Mouse (Mus musculus) forebrain, embryonic 12.5 days (tissue): ENCODE data around the gene Psg25. TPM values are rescaled to one million over a fixed set of nuclear protein-coding genes. Genes with fewer than 3 reads are reported as not detected.
"Not testable (repeated sequence)": the region's sequence is repeated elsewhere in the genome, so short reads cannot be mapped to it uniquely, and the experiment has no call there.

Experiments
- ATAC-seq: fragments of 200-750 bp; cut with Nextera tagmentation; 2 replicates; pipeline ENCODE4 v1.8.0; 2017; ENCODE audit warnings: moderate TSS enrichment; ENCODE audit not compliant: low FRiP score
- H3K27ac ChIP-seq: fragments of 300-500 bp; sonication (generic); 2 replicates; pipeline ENCODE4 v1.5.1; 2016; ENCODE audit warnings: mild to moderate bottlenecking
- H3K27me3 ChIP-seq: fragments of 300-500 bp; sonication (generic); 2 replicates; pipeline ENCODE4 v1.6.1; 2016; ENCODE audit warnings: mild to moderate bottlenecking
- H3K36me3 ChIP-seq: fragments of 300-500 bp; sonication (generic); replicated peaks from 2 replicates; pipeline ENCODE4 v1.6.1; 2016; ENCODE audit warnings: mild to moderate bottlenecking
- H3K4me1 ChIP-seq: fragments of 300-500 bp; sonication (generic); 2 replicates; pipeline ENCODE4 v1.6.1; 2016
- H3K4me2 ChIP-seq: fragments of 300-500 bp; sonication (generic); 2 replicates; pipeline ENCODE4 v1.6.1; 2016; ENCODE audit warnings: mild to moderate bottlenecking, moderate library complexity
- H3K4me3 ChIP-seq: fragments of 300-500 bp; sonication (generic); replicated peaks from 2 replicates; pipeline ENCODE4 v1.5.1; 2016; ENCODE audit warnings: mild to moderate bottlenecking
- H3K9ac ChIP-seq: fragments of 300-500 bp; sonication (generic); 2 replicates; pipeline ENCODE4 v1.6.1; 2016; ENCODE audit warnings: mild to moderate bottlenecking
- H3K9me3 ChIP-seq: fragments of 300-500 bp; sonication (generic); 2 replicates; pipeline ENCODE4 v1.6.1; 2016
- WGBS: fragments of 180-500 bp; shearing (Covaris S2); methylation state at CpG from one replicate; pipeline ENCODE4 v1.1.7; 2016; 5-methylcytosine and 5-hydroxymethylcytosine counted together
- polyA plus RNA-seq: library from polyadenylated mRNA; unstranded; fragments of >200 nt; fragmentation: Nextera tagmentation; extraction: Ambion mirVana; gene quantifications from 2 replicates; pipeline ENCODE4 v1.2.1, GENCODE M21; 2016

Psg25 gene
- polyA plus RNA-seq = not detected in 2 replicates

GRCm38 (mm10) chr7:18532169-18532568 lies at the start of gene Psg25:
Psg25 (minus strand) TSS chr7:18532269.
- Histone ChIP-seq H3K4me1 (no peaks in the 10 kb centered on the region), H3K27ac (no peak within 1 kb of the TSS), H3K9me3 (no peaks in the 10 kb centered on the region), H3K4me3 (no peak within 1 kb of the TSS), H3K36me3 (no peaks in the 10 kb centered on the region), H3K9ac (no peak within 1 kb of the TSS), H3K4me2 (no peak within 1 kb of the TSS), H3K27me3 (no peaks in the 10 kb centered on the region)
- ATAC-seq = no peak
- WGBS = 85% methylated on average over 1 of the region's 1 CpGs

- no peaks in the 10 kb centered on the region for H3K27me3 ChIP-seq
- H3K9ac ChIP-seq = no peak within 1 kb of the TSS
- 0 out of 2 replicates have a peak, but pooled peaks cover 8% of the 10 kb centered on the region for H3K9me3 ChIP-seq
- no peak within 1 kb of the TSS for H3K27ac ChIP-seq
- no peak for ATAC-seq
- no peaks in the 10 kb centered on the region for H3K4me1 ChIP-seq
- 86% methylated on average over 3 of the region's 3 CpGs for WGBS
- no peaks in the 10 kb centered on the region for H3K36me3 ChIP-seq
- no peak within 1 kb of the TSS for H3K4me2 ChIP-seq
- no peak within 1 kb of the TSS for H3K4me3 ChIP-seq
Observed at GRCm38 (mm10) chr7:18567205-18567604, 35.1 kb upstream of the Psg25 start, which contains the start of gene Psg27. Psg27 (minus strand) TSS chr7:18567305.

DNA sequence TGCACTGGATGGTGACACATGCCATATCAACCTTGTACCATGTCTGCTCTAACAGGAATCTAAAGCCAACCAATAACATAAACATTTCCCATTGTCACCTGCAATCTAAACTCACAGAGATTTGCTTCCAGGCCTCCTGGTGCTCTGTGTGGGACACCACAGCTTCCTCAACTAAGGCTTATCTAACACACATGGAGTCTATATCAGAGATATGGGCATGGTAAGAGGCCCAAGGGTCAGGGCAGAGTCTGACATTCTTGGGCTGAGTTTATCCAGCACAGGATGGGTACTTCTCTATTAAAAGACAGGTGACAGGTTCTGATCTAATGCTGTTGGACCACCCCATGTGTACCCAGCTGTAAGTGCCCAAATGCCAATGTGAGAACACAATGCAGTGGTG lies 27.8 kb upstream of the Psg25 start:
- Histone ChIP-seq H3K27me3 (no peaks in the 10 kb centered on the region), H3K4me3 (no peak overlapping the region), H3K9ac (no peak overlapping the region), H3K9me3 (no peaks in the 10 kb centered on the region), H3K27ac (no peak overlapping the region), H3K4me2 (no peak overlapping the region), H3K36me3 (no peaks in the 10 kb centered on the region), H3K4me1 (no peaks in the 10 kb centered on the region)
- no peak for ATAC-seq

GRCm38 (mm10) chr7:18555751-18556150 lies 23.7 kb upstream of the Psg25 start:
- not testable (repeated sequence) for H3K27ac ChIP-seq, H3K9me3 ChIP-seq, H3K27me3 ChIP-seq, H3K4me2 ChIP-seq, H3K9ac ChIP-seq, H3K4me1 ChIP-seq, H3K4me3 ChIP-seq, ATAC-seq, H3K36me3 ChIP-seq
- WGBS = 83% methylated on average over 3 of the region's 3 CpGs

DNA sequence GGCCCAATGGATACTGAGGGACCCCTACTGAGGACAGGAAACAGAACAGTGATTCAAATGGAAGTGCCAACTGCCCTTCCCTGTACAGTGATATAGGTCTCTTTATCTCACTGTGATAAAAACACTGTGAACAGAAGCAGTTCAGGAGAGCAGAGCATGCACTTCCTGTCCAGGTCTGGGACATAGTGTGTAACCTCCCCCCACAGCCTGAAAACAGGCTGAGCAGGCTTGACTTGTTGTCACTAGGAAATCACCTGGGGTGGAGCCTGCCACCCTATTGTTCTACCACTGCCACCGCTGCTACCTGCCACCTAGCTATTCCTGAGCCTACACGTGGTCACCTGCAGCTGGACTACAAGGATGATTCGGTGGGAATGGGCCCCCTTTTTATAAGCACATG lies 1.4 kb upstream of the Psg25 start:
- Histone ChIP-seq H3K27ac (no peak overlapping the region), H3K4me2 (no peak overlapping the region), H3K4me1 (no peaks in the 10 kb centered on the region), H3K36me3 (no peaks in the 10 kb centered on the region), H3K9me3 (0 out of 2 replicates have a peak, but pooled peaks cover 3% of the 10 kb centered on the region), H3K27me3 (no peaks in the 10 kb centered on the region), H3K4me3 (no peak overlapping the region), H3K9ac (no peak overlapping the region)
- ATAC-seq = no peak
- 57% methylated on average over 3 of the region's 3 CpGs for WGBS

DNA sequence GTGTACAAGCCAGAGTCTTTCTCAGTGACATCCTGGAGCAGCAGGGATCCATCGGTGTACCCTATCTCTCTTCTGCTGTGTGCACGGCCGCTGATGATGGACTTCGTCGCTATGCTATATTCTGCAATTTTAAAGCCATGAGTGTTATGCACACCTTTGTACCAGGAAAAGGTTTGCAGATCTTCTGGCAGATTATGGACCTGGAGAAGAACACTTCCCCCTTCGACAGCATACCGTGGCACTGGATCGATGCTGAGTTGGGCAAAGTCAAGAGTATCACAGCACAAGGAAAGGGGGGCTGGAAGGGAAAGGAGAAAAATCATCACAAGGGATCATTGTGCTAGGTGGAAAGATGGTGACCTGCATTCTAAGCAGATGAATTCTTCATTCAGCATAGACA lies 7.4 kb downstream of the Psg25 start:
- H3K36me3 ChIP-seq = no peaks in the 10 kb centered on the region
- no peaks in the 10 kb centered on the region for H3K4me1 ChIP-seq
- H3K27ac ChIP-seq = no peak overlapping the region
- no peak for ATAC-seq
- H3K4me3 ChIP-seq = no peak overlapping the region
- H3K9me3 ChIP-seq = 0 out of 2 replicates have a peak, but pooled peaks cover 2% of the 10 kb centered on the region
- H3K27me3 ChIP-seq = no peaks in the 10 kb centered on the region
- no peak overlapping the region for H3K9ac ChIP-seq
- no peak overlapping the region for H3K4me2 ChIP-seq
- 92% methylated on average over 8 of the region's 8 CpGs for WGBS

- not testable (repeated sequence) for H3K4me2 ChIP-seq, H3K9ac ChIP-seq, H3K4me3 ChIP-seq, H3K36me3 ChIP-seq, ATAC-seq, H3K27ac ChIP-seq, H3K4me1 ChIP-seq, H3K9me3 ChIP-seq, H3K27me3 ChIP-seq
Observed at GRCm38 (mm10) chr7:18512848-18513247, 19.2 kb downstream of the Psg25 start.

DNA sequence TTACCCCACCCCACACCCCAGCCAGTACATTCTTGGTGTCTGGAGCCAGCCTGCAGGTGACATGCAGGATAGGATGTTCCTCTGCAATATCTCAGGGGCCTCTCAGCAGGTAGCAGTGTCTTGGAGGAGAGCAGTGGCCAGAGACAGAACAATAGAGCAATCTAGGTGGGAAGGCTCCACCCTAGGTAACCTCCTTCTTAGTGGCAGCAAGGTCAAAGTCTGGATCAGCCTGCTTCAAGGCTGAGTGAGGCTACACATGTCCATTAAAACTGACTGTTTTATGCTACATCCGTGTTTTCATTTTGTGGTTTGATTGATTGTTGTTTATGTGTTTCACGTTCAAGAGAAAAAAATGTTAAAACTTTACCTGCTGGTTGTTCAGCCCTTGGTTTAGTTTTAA lies 19.7 kb downstream of the Psg25 start:
- H3K9me3 ChIP-seq, H3K4me3 ChIP-seq, H3K27me3 ChIP-seq, H3K27ac ChIP-seq, H3K4me1 ChIP-seq, H3K9ac ChIP-seq, ATAC-seq, H3K36me3 ChIP-seq, H3K4me2 ChIP-seq: not testable (repeated sequence)
- 66% methylated on average over 2 of the region's 2 CpGs for WGBS

DNA sequence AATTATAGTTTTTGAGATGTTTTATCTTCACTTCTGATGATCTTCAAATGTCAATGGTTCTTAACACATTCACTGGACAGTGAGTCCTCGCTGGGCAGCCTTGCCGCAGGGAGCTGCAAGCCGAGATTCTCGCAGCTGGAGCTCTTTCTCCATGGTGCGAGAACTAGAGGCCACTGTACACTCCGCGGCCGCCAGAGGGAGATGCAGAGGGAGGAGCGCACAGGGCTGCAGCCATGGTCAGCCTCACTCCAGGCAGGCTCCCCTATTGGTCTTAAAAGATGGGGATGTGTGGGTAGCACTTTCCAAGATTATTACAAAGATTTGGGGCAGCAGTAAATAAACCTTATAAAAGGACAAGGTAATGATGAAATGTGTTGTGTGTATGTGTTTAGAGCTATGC lies 20.6 kb downstream of the Psg25 start:
- Histone ChIP-seq H3K4me2 (no peak overlapping the region), H3K36me3 (no peaks in the 10 kb centered on the region), H3K4me3 (no peak overlapping the region), H3K27me3 (no peaks in the 10 kb centered on the region), H3K9me3 (no peaks in the 10 kb centered on the region), H3K4me1 (no peaks in the 10 kb centered on the region), H3K9ac (no peak overlapping the region), H3K27ac (no peak overlapping the region)
- WGBS = 19% methylated on average over 9 of the region's 9 CpGs
- ATAC-seq = no peak

DNA sequence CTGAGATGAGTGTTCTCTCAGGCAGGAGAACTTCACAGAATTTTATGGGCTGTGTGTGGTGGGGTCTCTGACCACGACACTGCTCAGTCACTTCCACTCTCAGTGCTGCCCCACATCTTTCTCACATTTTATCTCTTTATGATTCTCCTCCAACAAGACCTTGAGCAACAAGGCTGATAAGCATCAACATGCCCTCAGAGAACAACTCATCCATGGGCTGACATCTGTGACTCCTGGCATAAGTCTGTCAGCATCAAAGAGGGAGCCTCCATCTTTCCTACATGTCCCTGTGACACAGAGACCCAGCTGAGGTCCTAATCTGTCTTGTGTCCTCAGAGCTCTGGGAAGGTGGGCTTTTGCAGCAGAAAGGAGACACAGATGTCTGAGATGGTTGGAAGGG lies 48.0 kb downstream of the Psg25 start, which contains the start of gene Psg26:
Gene Psg26 (minus strand): TSS at position 101 of the 400 bp plus-strand sequence.
- Histone ChIP-seq H3K4me2 (no peak within 1 kb of the TSS), H3K4me1 (no peaks in the 10 kb centered on the region), H3K9ac (no peak within 1 kb of the TSS), H3K27ac (no peak within 1 kb of the TSS), H3K36me3 (no peaks in the 10 kb centered on the region), H3K27me3 (no peaks in the 10 kb centered on the region), H3K4me3 (no peak within 1 kb of the TSS), H3K9me3 (peaks cover 20% of the 10 kb centered on the region; the same call in 1 of the 2 replicates)
- ATAC-seq = no peak
- WGBS = 77% methylated on average over 1 of the region's 1 CpGs

Other genes starting within 250 kb of the Psg25 start
- not detected in 2 replicates for gene Psg18, start 177.3 kb downstream of the Psg25 start, polyA plus RNA-seq
- gene Psg28, start 100.2 kb downstream of the Psg25 start, polyA plus RNA-seq = not detected in 2 replicates
- gene Psg26, start 48.1 kb downstream of the Psg25 start, polyA plus RNA-seq = not detected in 2 replicates
- gene Psg27, start 35.0 kb upstream of the Psg25 start, polyA plus RNA-seq = not detected in 2 replicates
- not detected in 2 replicates for gene Psg23, start 84.2 kb upstream of the Psg25 start, polyA plus RNA-seq
- not detected in 2 replicates for gene Psg21, start 124.5 kb upstream of the Psg25 start, polyA plus RNA-seq
- not detected in 2 replicates for gene Psg20, start 153.9 kb upstream of the Psg25 start, polyA plus RNA-seq
- gene Psg22, start 185.8 kb upstream of the Psg25 start, polyA plus RNA-seq = not detected in 2 replicates